Mouse (Mus musculus) bone marrow macrophage, adult 2 months (primary cell): ENCODE measurements around the gene Ap3b2.

ENCODE experiments used
- CTCF ChIP-seq: IDR thresholded peaks from 2 replicates; pipeline ENCODE4 v1.5.1; 2012; ENCODE audit warnings: low read depth, mild to moderate bottlenecking, low read length, moderate library complexity
- POLR2A ChIP-seq: IDR thresholded peaks from 2 replicates; pipeline ENCODE4 v1.6.1; 2012; ENCODE audit warnings: mild to moderate bottlenecking, low read depth, low read length, borderline replicate concordance

GRCm38 (mm10) chr7:81539565-81539964 is 45.8 kb upstream of the Ap3b2 start:
- TF ChIP-seq CTCF (no peak), POLR2A (no peak)
